Mouse (Mus musculus): ENCODE measurements around the gene Ubac2.
A peak's percentile ranks its signal among the peaks of the same experiment; 100 is the strongest.
"Not testable (repeated sequence)": the region's sequence is repeated elsewhere in the genome, so short reads cannot be mapped to it uniquely, and the experiment has no call there.

The Ubac2 gene

GRCm38 (mm10) chr14:122041413-122041825 lies 163.0 kb downstream of the Ubac2 start:
- DNase-seq (ENCODE audit: low read depth, low spot score): no peak

- no peak for DNase-seq (ENCODE audit: low read depth, low spot score)
These were observed 163.8 kb downstream of the Ubac2 start for GRCm38 (mm10) chr14:122042142-122042694.

- no peak for DNase-seq (ENCODE audit: low read depth, low spot score)
These were observed 169.4 kb downstream of the Ubac2 start for GRCm38 (mm10) chr14:122047784-122048183.

- DNase-seq (ENCODE audit: low read depth, low spot score): no peak
These were observed 170.4 kb downstream of the Ubac2 start for GRCm38 (mm10) chr14:122048816-122049215.

GRCm38 (mm10) chr14:122052896-122053635 lies 174.6 kb downstream of the Ubac2 start:
- DNase-seq (ENCODE audit: low read depth, low spot score): no peak

GRCm38 (mm10) chr14:122056871-122057270 lies 178.5 kb downstream of the Ubac2 start:
- DNase-seq (ENCODE audit: low read depth, low spot score): no peak

GRCm38 (mm10) chr14:122057941-122058346 lies 179.5 kb downstream of the Ubac2 start:
- no peak for DNase-seq (ENCODE audit: low read depth, low spot score)

- peak; percentile 62 for DNase-seq (ENCODE audit: low read depth, low spot score)
These were observed 182.2 kb downstream of the Ubac2 start for GRCm38 (mm10) chr14:122060642-122061041.

GRCm38 (mm10) chr14:122061376-122061775 lies 183.0 kb downstream of the Ubac2 start:
- DNase-seq (ENCODE audit: low read depth, low spot score): no peak

GRCm38 (mm10) chr14:122062411-122063090 lies 184.1 kb downstream of the Ubac2 start:
- no peak for DNase-seq (ENCODE audit: low read depth, low spot score)

- no peak for DNase-seq (ENCODE audit: low read depth, low spot score)
These were observed 185.2 kb downstream of the Ubac2 start for GRCm38 (mm10) chr14:122063599-122063998.

GRCm38 (mm10) chr14:122064519-122064918 lies 186.1 kb downstream of the Ubac2 start:
- peak; percentile 46 for DNase-seq (ENCODE audit: low read depth, low spot score)

GRCm38 (mm10) chr14:122066243-122066642 lies 187.8 kb downstream of the Ubac2 start:
- DNase-seq (ENCODE audit: low read depth, low spot score): no peak

GRCm38 (mm10) chr14:122068036-122068435 lies 189.6 kb downstream of the Ubac2 start:
- DNase-seq (ENCODE audit: low read depth, low spot score): not testable (repeated sequence)

- no peak for DNase-seq (ENCODE audit: low read depth, low spot score)
These were observed 190.6 kb downstream of the Ubac2 start for GRCm38 (mm10) chr14:122068801-122069695.

GRCm38 (mm10) chr14:122069948-122070347 lies 191.5 kb downstream of the Ubac2 start:
- DNase-seq (ENCODE audit: low read depth, low spot score): no peak

All from retina, postnatal 7 days (tissue).